Mouse (Mus musculus): ENCODE data around the gene Plcl1. TPM values are rescaled to one million over a fixed set of nuclear protein-coding genes. Genes with fewer than 3 reads are reported as not detected.

Gene Plcl1
- total RNA-seq, 2 experiments from 2014 or later: not detected

DNA sequence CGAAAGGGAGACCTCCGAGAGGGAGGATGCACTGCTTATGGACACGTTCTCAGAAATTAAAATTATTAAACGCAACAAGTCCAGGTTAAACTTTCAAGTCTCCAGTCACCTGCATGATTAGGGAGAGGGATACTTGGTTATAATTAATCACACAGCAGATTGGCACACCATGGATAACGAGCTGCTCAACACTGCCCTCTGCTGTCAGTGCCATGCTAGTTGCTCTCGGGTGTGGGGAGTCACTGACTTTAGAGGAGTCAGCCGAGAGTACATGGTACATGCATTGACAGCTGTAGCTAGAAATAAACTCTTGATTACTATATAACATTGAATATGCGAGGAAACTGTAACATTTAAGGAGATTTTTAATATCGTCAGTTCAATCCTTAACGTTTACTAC lies 350.0 kb downstream of the Plcl1 start:
- peak; percentile 77 for ATAC-seq (replicated peaks; ENCODE audit: poor library complexity, severe bottlenecking)

DNA sequence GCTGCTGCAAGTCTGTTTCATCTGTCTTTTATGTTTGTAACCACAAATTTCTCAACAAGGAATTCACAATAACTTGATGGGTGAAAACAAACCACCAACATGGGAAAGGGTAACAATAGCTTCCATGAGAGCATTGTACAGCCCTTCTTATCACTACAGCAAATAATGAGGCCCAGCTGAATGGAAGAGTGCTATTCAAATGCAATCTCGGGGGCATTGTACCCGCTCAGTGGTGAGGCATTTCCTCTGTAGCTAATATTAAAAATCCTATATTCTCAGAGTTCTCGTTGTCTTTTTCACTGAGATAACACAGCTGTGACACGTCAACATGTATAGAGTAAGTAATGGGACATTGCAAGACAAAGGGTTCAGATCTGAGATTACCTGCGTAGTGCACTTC lies 356.6 kb downstream of the Plcl1 start:
- no peak for ATAC-seq (replicated peaks; ENCODE audit: poor library complexity, severe bottlenecking)

DNA sequence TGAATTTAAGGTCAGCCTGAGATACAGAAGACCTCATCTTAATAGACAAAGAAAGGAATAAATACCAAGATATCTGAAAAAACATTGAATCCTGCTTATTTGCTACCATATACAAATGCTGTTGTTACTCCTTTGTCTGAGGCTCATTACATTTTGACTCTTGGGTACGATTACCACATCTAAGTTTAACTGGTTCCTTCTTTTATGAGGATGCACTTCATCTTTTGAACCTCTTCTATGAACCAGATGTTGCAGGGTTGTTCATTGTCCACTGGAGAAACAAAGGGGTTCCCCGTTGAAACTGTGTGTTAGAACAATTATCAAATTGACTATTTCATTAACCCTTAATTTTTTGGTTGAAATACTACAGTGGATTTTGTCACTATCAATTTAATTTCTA lies 357.4 kb downstream of the Plcl1 start:
- peak; percentile 64 for ATAC-seq (replicated peaks; ENCODE audit: poor library complexity, severe bottlenecking)

DNA sequence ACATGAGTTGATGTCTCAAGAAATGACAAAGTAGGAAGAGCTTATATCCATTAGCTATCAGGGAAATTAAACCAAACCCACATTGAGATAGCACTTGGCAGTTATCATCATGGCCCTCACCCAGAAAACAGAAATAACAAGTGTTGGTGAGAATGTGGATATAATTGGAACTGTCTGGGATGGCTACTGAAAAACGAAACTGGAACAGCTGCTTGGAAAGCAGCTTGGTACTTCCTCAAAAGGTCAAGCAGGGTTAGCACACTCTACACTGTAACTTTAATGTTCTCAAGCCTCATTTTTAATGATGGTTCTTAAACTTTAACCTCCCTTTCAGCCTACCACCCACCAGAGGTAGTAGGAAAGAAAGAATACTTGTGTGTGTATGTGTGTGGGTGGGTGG lies 361.0 kb downstream of the Plcl1 start:
- peak; percentile 95 for ATAC-seq (replicated peaks; ENCODE audit: poor library complexity, severe bottlenecking)

DNA sequence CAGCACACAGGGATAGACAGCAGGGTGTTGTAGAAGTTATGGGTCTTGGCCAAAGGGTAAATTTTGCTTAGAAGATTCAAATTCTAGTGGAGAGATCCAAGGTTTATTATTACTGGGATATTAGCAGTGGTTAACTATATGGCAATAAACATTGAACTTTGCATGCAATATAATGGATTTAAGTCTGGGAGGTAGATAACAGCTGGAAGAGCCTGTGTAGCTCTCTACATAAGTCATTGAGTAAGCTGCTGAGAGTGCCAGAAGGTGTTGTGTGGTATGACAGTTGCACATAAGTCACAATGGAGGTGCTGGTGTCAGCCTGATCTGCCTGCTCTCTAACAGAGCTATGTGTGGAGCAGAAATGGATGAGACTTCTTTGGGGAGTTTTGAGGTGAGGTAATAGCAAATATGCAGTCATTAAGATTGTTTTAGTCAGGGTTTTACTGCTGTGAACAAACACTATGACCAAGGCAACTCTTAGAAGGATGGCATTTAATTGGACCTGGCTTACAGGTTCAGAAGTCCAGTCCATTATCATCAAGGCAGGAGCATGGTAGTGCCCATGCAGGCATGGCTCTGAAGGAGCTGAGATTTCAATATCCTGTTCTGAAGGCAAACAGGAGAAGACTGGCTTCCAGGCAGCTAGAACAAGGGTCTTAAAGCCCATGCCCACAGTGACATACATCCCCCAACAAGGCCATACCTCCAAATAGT lies 364.5 kb downstream of the Plcl1 start:
- no peak for ATAC-seq (replicated peaks; ENCODE audit: poor library complexity, severe bottlenecking)

DNA sequence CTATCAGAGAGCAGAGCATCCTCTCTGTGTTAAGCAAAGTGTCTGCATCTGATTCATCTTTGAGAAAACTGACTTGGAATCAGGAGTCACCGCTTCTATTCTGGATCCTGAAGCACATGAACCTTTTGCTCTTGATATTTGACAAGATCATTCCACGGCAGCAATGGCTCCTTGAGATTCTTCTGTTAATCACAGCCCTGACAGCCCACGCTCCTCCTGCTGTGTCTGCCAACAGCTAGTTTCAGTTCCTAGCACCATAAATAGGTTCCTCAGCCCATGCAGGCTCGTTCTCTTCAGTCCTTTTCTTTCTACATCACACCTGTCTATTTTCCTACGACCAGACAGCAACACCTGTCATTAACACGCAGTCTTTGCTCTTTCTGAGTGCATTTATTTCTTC lies 387.1 kb downstream of the Plcl1 start:
- peak; percentile 88 for ATAC-seq (replicated peaks; ENCODE audit: poor library complexity, severe bottlenecking)

Other genes starting within 250 kb of the Plcl1 start
- 0.73 and 4.4 TPM in 2 replicates for gene Rftn2, start 179.1 kb upstream of the Plcl1 start, total RNA-seq (2014; fragmentation: Nextera tagmentation)
- 1.9 and 7.0 TPM in 2 replicates for gene Rftn2, start 179.1 kb upstream of the Plcl1 start, total RNA-seq (2017)
- gene Mars2, start 168.7 kb upstream of the Plcl1 start, total RNA-seq (2014; fragmentation: Nextera tagmentation): 6.7 and 7.3 TPM in 2 replicates
- 7.7 and 9.0 TPM in 2 replicates for gene Mars2, start 168.7 kb upstream of the Plcl1 start, total RNA-seq (2017)
- not detected in 2 replicates for gene Boll, start 42.5 kb upstream of the Plcl1 start, total RNA-seq (2014; fragmentation: Nextera tagmentation)
- not detected in 2 replicates for gene Boll, start 42.5 kb upstream of the Plcl1 start, total RNA-seq (2017)